Mouse (Mus musculus): Measurements from ENCODE around the gene Slc3a1.

Slc3a1 gene

GRCm38 (mm10) chr17:85089011-85089410, 60.8 kb downstream of the Slc3a1 start:
- DNase-seq (ENCODE audit: low read depth, low spot score), result peak; percentile 76

DNA sequence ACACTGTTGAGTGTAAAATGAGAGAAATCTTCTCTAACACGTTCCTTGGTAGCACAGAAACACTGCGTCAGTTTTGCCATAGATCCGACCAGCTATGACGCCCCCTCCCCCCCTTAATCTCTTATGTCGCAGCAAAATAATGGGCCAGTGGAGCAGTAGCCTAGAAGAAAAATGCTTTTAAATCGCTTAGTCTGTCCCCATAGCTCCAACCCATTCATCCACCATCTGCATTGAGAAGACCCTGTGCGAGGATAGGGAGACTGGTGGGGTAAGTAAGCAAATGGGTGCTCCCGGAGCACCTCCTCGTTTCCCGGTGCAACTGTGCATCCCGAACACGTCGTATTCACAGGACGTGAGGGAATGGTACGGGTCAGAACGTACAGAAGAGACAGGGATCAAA, 61.4 kb downstream of the Slc3a1 start:
- DNase-seq (ENCODE audit: low read depth, low spot score), result peak; percentile 52

- DNase-seq (ENCODE audit: low read depth, low spot score), result peak; percentile 98
These were observed 62.2 kb downstream of the Slc3a1 start, which contains the start of the genes Prepl and Camkmt for GRCm38 (mm10) chr17:85090120-85091099. Gene Prepl (minus strand): TSS chr17:85090241. Gene Camkmt (plus strand): TSS chr17:85090552.

- no peak for DNase-seq (ENCODE audit: low read depth, low spot score)
These were observed 63.6 kb downstream of the Slc3a1 start for GRCm38 (mm10) chr17:85091762-85092161.

GRCm38 (mm10) chr17:85096396-85096795, 68.2 kb downstream of the Slc3a1 start:
- no peak for DNase-seq (ENCODE audit: low read depth, low spot score)

- peak; percentile 80 for DNase-seq (ENCODE audit: low read depth, low spot score)
These were observed 70.6 kb downstream of the Slc3a1 start for GRCm38 (mm10) chr17:85098677-85099323.

- no peak for DNase-seq (ENCODE audit: low read depth, low spot score)
These were observed 72.1 kb downstream of the Slc3a1 start for GRCm38 (mm10) chr17:85100232-85100631.

DNA sequence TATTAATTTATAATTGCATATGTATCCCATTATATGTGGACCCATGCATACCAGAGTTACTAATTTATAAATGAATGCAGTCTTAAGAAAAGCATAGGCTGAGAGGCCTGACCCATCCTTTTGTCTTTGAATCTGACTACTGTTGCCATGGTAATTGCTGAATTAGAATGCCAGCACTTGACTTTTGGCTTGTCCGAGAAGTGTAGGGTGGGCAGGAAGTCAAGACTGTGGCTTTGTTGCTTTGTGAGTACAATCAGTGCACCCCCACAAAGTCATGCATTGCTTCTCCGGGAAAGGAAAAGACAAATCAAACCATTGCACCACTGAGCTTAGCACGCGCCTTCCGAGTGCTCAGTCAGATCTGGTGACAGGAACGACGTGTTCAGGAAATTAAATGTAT, 73.6 kb downstream of the Slc3a1 start:
- DNase-seq (ENCODE audit: low read depth, low spot score), result no peak

DNA sequence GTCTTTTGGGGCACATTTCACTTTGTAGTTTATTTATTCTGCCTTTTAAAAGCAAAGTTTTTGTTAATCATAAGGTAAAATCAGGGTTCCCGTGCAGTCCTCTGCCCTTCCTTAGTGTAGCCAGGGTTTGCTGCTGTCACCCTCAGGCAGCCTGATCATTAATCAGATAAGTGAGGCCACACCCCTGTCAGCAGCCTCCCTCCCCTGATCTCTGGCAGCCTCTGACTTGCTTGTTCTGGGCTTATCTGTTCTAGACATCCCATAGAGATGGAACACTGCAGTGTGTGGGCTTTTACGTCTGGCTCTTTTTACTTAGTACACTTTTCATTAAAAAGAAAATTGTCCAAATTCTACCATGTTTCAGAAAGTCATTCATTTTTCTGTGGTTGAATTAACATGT, 75.1 kb downstream of the Slc3a1 start:
- no peak for DNase-seq (ENCODE audit: low read depth, low spot score)

- no peak for DNase-seq (ENCODE audit: low read depth, low spot score)
These were observed 82.5 kb downstream of the Slc3a1 start for GRCm38 (mm10) chr17:85110640-85111039.

GRCm38 (mm10) chr17:85113441-85113840, 85.3 kb downstream of the Slc3a1 start:
- no peak for DNase-seq (ENCODE audit: low read depth, low spot score)
